Mouse (Mus musculus) adrenal gland, adult (tissue): Measurements from ENCODE around the gene 1700056E22Rik.
A peak's percentile ranks its signal among the peaks of the same experiment; 100 is the strongest.

Experiments used
- DNase-seq, 2 experiments: peaks; one replicate each; pipeline ENCODE4 v3.0.0; 2022 to 2023; ENCODE audit warnings: low spot score in 1 of 2; ENCODE audit not compliant: inconsistent age in 2 of 2

Gene 1700056E22Rik

DNA sequence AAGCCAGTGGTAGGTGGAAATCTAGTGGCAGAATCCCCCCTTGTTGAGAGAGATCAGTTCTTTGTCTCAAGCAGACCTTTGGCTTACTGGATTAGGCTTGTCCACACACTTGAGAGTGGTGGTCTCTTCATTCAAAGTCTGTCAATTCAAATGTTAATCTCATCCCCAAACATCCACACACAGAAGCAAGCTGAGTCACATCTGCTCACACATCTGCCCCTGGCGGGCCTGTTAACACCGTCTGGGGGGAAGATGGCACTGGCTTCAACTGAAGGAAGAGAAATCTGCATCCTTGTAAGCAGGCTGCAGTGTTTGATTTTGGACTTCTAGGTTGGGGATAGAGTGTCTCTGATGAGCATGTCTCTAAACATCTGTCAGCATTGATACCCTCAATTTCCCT is 10.1 kb downstream of the 1700056E22Rik start:
- no peak for DNase-seq

DNA sequence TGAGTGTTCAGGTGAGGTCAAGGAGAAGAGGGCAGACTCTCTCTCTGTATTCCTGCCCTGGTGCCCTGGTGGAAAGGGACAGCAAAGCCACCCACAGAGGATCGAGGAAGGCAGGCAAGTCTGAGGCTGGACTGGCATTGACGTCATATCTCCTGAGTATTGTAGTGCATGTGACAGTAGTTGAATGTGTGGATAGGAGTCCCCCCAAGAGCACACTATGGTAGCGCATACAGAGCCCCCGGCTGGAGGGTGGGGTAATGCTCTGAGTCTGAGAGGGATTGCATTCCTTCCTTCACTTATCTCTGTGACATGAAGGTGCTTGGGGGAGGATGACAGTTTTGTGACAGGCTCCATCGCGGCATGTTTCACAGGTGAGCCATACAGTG is 14.4 kb downstream of the 1700056E22Rik start:
- DNase-seq = no peak

DNA sequence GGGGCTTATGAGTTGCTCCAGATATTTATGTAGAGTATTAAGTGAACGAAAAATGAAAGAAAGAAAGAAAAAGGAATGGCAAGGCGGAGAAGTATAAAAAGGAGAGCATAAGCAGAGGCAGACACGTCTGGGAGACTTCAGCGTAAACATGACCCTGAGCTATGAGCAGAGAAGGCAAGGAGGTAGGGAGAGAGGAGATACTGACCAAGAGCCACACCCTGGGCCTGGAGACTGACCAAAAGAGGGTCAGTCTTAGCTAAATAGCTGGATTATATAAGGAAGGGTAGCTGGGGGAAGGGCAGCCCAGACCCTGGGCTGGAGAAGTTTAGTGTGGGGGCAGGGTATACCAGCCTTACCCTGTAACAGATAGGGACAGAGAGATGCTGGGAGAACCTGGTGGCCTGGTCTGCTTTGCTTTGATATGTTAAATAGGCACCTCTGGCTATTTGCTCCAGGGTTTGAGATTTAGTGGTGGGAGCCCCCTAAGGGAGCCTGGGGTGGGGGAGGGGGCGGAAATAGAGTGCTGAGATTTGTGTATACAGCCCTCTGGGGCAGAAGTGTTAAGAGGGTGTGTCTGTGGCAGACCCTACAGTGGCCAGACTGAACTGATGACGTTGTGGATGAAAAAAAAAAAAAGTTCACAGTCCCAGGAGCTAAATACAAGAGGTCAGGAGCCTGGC is 14.9 kb downstream of the 1700056E22Rik start:
- no peak for DNase-seq

DNA sequence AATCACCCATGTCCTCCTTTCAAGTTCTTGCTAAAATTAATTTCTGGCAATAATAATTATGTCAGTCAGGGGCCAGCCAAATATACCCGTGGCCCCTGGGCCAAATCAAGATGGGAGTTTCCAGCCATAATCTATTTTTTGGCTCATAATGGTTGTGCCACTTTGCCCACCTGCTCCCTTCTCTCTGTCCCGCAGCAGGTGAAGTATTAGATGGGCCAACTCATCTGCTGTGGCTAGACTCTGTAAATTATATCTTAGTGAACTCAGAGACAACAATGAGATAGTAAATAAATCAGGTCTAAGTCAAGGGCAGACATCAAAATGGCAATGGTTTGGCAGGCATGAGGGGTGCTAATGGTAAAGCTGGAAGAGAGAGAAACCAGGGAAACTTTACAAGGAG is 16.5 kb downstream of the 1700056E22Rik start:
- DNase-seq = no peak

DNA sequence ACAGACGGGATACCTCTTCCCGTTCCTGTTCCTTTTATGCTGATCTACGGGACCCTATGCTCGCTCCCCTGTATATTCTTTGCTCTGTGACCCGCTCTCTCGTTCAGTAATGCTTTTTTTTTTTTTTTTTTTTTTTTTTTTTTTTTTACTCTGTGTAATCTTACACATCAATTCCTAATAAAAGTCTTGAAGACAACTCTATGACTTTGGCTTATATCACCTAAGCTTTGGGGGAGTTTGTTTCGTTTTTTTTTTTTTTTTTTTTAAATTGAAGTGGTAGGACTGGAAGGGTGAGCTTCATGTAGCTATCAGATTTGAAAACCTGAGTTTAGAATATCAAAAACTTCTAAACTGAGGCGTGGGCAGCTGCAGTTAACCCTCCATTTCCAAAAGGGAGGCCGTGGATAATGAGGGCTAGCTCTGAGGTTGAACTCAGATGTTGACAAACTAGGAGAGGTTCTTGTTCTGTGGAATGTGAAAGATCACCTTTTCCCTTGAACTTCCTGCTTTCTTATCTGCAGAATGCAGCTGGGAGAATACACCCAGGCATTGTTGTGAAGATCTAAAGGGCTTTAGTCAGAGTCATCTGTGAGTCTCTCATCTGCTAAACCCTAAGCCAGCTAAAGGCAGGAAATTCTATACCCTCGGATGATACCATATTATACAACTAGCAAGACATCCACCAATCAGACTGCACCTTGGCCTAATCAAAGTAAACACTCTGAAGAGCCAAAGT is 17.9 kb downstream of the 1700056E22Rik start:
- DNase-seq = no peak

DNA sequence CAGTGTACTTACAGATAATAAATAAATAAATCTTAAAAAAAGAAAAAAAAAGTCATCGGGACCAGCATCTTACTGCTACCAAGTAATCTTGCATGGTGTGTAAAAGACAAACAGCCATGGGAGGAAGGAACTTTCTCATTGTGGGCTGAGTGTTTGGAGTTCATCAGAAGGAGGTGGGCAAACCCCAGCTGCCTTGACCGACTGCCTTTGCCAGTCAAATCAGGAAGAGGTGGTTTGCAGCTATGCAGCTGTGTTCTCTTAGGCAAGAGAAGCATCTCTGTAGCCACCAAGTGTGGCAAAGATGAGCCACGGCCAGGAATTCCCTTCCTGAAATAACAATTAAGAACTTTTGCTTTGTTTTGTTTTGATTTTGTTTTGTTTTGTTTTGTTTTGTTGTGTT is 20.0 kb downstream of the 1700056E22Rik start:
- DNase-seq = no peak

DNA sequence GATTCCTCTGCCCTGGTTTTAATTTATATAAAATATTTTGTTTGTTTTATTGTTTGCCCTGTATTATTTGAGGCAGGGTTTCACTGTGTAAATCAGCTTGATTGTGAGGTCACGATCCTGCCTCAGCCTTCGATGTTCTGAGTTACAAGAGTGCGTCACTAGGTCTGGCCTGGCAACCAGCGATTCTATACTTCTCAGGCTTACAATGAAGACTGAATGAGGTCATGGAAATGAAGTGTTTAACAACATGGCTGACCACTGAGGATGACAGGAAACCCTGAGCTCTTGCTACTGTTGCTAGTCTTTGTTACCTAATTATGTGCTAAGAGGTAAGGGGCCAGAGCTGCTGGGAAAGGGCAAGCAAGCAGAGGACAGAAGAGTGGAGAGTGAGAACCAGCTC is 21.0 kb downstream of the 1700056E22Rik start, which contains the start of gene Dusp10:
Gene Dusp10, plus strand, starts transcription at position 197 of the 400 bp plus-strand sequence.
- no peak for DNase-seq

DNA sequence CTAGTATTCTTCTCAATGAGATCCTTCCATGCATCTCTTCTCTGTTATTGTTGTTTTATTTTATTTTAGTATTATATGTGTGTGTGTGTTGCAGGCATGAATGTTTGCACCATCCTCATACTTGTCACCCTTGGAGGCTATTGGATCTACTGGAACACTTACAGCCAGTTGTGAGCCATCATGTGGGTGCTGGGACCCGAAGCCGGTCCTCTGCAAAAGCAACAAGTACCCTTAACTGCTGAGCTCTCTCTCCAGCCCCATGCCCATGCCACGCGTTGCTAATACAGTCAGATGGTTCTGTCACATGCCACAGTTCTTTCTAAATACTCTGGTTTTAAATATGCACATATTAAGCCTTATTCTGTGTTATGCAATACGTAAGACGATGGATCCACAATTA is 22.8 kb downstream of the 1700056E22Rik start:
- no peak for DNase-seq

DNA sequence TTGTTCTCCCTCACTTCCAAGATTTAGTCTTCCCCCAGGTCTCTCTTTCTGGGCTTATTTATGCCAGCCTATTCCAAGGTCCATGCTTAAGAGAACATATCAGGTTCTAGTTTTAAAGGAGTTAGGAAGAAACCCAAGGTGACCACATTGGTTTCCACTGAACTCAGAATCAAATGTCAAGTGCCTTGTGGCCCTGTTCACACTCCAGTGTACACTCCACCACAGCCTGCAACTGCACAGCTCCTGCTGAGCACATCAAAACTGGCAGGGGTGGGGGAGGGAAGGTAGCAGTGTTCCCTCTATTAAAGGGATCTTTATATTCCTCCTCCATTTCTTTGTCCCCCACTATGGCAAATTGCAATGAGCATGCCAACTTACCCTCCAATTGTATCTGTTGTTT is 28.0 kb downstream of the 1700056E22Rik start:
- no peak for DNase-seq

DNA sequence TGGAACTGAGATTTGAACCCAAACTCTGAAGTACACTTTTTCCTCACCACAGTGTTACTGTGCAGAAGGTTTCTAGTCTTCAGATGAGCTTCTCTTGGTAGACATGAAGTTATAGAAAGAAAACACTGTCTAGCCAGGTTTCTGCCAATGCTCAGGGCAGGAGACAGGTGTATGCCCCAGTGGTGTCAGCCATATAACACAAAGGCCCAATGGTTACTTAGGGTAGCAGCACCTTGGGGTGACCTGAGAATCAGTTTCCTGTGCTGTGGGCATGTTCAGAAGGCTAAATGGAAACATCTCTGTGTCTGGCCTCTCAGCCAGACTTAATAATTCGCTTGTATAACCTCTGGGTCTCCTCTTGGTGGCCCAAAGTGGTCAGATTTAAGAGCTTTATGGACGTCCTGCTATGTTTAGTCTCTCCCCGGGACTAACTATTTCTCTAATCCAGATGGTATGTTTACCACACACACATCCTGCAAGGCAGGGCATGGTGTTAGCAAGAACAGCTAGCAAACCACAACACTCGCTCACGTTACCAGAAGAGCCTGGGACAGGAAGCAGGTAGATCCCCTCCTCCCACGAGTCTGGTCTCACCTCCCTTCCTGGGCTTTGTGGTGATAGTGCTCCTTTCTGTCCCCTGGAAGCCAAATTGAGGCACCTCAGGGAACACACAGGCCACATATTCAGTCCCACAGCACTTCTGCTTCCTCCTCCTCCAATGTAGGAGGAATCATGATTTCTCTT is 28.6 kb downstream of the 1700056E22Rik start:
- DNase-seq = no peak

DNA sequence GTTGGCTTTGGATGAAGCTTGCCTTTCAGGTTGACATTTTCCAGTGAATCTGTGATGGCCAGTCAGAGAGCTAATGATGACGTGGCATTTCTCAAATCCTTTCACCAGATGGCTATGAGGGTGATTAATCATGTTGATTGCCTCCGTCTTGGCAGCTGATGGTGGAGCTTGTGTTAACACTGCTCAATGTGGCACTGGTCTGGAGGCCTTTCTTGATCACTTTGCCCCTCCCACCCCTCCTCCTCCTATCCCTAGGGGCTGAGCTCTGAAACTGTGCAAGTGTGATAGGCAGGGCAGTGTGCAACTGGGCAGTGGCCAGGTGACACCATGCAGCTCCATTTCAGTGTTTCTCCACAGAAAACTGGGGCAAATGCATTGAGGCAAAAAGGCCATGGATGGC is 29.8 kb downstream of the 1700056E22Rik start:
- peak; percentile 11 to 58 for DNase-seq

DNA sequence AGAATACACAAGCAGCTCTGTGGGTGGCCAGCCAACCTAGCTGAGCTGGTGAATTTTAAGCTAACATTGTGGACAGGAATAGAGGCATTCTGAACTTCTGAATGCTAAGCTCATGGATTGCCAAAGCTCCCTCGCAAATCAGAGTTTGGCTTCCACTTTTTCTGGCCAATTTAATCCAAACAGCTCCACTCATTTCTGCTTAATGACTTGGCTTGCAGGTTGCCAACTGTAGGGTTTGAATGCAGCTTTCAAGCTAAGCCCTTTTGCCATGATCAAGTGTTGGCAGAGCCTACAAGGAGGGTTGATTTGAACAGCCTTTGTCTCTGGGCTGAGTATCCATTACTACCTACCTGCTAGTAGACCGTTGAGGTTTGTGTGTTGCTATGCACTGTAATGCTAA is 31.6 kb downstream of the 1700056E22Rik start:
- DNase-seq = no peak

DNA sequence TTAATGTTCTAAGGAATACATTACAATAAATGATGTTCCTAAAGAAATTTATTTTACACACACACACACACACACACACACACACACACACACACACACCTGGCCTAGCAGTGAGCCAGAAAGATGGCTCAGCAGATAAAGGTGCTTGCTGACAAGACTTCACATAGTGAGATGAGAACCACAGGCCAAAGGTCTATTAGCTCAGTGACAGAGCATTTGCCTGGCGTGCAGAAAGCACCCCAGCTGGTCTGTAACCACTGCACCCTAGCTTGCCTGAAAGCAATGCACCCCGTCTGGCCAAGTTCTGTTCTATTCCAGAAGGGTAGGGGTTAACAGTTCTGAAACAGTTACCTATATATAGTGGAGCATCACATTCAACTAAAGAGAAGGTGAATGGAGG is 36.9 kb downstream of the 1700056E22Rik start:
- no peak for DNase-seq

DNA sequence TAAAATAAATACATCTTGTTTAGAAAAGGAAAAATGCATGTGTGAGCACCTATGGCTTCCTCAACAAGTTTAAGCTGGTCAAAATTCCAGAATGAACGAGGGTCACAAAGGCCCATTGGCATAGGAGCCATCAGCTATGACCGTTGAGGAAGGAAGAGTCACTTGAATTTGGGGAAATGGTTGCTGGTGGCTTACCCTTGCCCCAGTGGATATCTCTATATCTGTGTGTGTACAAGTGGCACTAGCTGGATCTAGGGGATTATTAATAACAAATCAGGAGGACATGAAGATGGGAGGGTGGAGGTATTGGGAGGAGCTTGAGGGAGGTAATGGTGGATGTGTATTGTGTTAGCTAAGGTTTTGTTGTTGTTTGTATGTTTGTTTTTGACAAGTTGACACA is 42.2 kb downstream of the 1700056E22Rik start:
- no peak for DNase-seq

DNA sequence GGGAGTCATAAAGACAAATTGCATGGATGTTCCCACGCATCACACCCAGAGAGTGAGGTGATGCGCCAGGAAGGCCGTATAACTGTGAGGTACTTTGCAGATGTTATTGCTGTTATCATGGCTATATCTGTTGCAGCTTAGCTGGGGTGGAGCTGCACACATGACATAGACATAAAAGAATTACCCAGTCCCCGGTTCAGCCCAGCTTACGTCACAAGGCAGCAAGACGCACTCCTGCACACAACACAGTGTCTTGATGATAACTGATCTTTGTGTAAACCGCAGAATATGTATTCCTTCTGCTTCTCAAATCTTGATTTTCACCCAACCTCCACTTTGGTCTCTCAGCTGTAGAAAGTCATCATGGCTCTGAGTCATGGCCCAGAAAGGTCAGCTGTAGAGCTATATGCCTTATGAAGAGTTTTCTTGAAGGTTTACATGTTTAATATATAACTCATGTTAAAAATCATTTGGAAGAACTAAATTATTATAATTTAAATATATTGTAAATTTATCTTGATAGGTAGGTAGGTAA is 46.3 kb downstream of the 1700056E22Rik start:
- no peak for DNase-seq
